Mouse (Mus musculus) liver, embryonic 12.5 days (tissue): Measurements from ENCODE around the gene Rpp25. TPM values are rescaled to one million over a fixed set of nuclear protein-coding genes. Genes with fewer than 3 reads are reported as not detected.

ENCODE experiments used
- ATAC-seq: fragments of 200-750 bp; cut with Nextera tagmentation; 2 replicates; pipeline ENCODE4 v1.8.0; 2017; ENCODE audit warnings: moderate number of reproducible peaks, mild to moderate bottlenecking, moderate library complexity
- H3K27ac ChIP-seq: fragments of 300-500 bp; sonication (generic); 2 replicates; pipeline ENCODE4 v1.5.1; 2016; ENCODE audit warnings: mild to moderate bottlenecking
- H3K27me3 ChIP-seq: fragments of 300-500 bp; sonication (generic); replicated peaks from 2 replicates; pipeline ENCODE4 v1.6.1; 2016; ENCODE audit warnings: mild to moderate bottlenecking, moderate library complexity
- H3K36me3 ChIP-seq: fragments of 300-500 bp; sonication (generic); 2 replicates; pipeline ENCODE4 v1.6.1; 2016; ENCODE audit warnings: mild to moderate bottlenecking, moderate library complexity
- H3K4me1 ChIP-seq: fragments of 300-500 bp; sonication (generic); 2 replicates; pipeline ENCODE4 v1.6.1; 2016
- H3K4me2 ChIP-seq: fragments of 300-500 bp; sonication (generic); 2 replicates; pipeline ENCODE4 v1.6.1; 2016; ENCODE audit warnings: mild to moderate bottlenecking, moderate library complexity
- H3K4me3 ChIP-seq: fragments of 300-500 bp; sonication (generic); 2 replicates; pipeline ENCODE4 v1.5.1; 2016; ENCODE audit warnings: mild to moderate bottlenecking, moderate library complexity
- H3K9ac ChIP-seq: fragments of 300-500 bp; sonication (generic); 2 replicates; pipeline ENCODE4 v1.6.1; 2016; ENCODE audit warnings: mild to moderate bottlenecking, moderate library complexity
- H3K9me3 ChIP-seq: fragments of 300-500 bp; sonication (generic); replicated peaks from 2 replicates; pipeline ENCODE4 v1.6.1; 2016; ENCODE audit warnings: mild to moderate bottlenecking, moderate library complexity
- WGBS: fragments of 180-500 bp; shearing (Covaris S2); methylation state at CpG from one replicate; pipeline ENCODE4 v1.1.7; 2016; ENCODE audit not compliant: insufficient replicate concordance; 5-methylcytosine and 5-hydroxymethylcytosine counted together
- polyA plus RNA-seq: library from polyadenylated mRNA; unstranded; fragments of >200 nt; fragmentation: Nextera tagmentation; extraction: Ambion mirVana; gene quantifications from 2 replicates; pipeline ENCODE4 v1.2.1, GENCODE M21; 2016

The Rpp25 gene
- polyA plus RNA-seq, result 1.0 and 1.5 TPM in 2 replicates

GRCm38 (mm10) chr9:57503622-57504380 lies at the start of gene Rpp25:
Gene Rpp25 (plus strand): TSS chr9:57504026.
- H3K9ac ChIP-seq, result no peak within 1 kb of the TSS; the same call in 1 of the 2 replicates
- peaks cover 48% of the 10 kb centered on the region for H3K4me1 ChIP-seq
- no peak for ATAC-seq

GRCm38 (mm10) chr9:57459707-57460106 lies 44.1 kb upstream of the Rpp25 start:
- Histone ChIP-seq H3K9ac (no peak overlapping the region), H3K4me3 (no peak overlapping the region), H3K4me1 (no peaks in the 10 kb centered on the region), H3K27ac (no peak overlapping the region), H3K4me2 (no peak overlapping the region), H3K36me3 (no peaks in the 10 kb centered on the region), H3K9me3 (no peaks in the 10 kb centered on the region), H3K27me3 (no peaks in the 10 kb centered on the region)
- ATAC-seq, result no peak
- WGBS, result 79% methylated on average over 2 of the region's 2 CpGs

More at GRCm38 (mm10) chr9:57503622-57504380, at the start of gene Rpp25:
- Histone ChIP-seq H3K4me2 (peak within 1 kb of the TSS; percentile 68), H3K9me3 (no peaks in the 10 kb centered on the region), H3K27ac (no peak within 1 kb of the TSS), H3K27me3 (peaks cover 86% of the 10 kb centered on the region), H3K36me3 (no peaks in the 10 kb centered on the region), H3K4me3 (peak within 1 kb of the TSS; percentile 40)
- WGBS, result under 1% methylated on average over 46 of the region's 46 CpGs

- ATAC-seq, result no peak
- Histone ChIP-seq H3K36me3 (no peaks in the 10 kb centered on the region), H3K4me2 (no peak overlapping the region), H3K9ac (no peak overlapping the region), H3K27ac (no peak overlapping the region), H3K4me1 (peaks cover 29% of the 10 kb centered on the region), H3K27me3 (peaks cover 23% of the 10 kb centered on the region), H3K9me3 (no peaks in the 10 kb centered on the region), H3K4me3 (no peak overlapping the region)
- 66% methylated on average over 6 of the region's 6 CpGs for WGBS
Measured at GRCm38 (mm10) chr9:57462866-57463265, 41.0 kb upstream of the Rpp25 start.

GRCm38 (mm10) chr9:57466101-57466500 lies 37.7 kb upstream of the Rpp25 start:
- no peak overlapping the region; the same call in 1 of the 2 replicates for H3K27ac ChIP-seq
- H3K4me3 ChIP-seq, result no peak overlapping the region
- peak overlapping the region; percentile 72; the same call in 1 of the 2 replicates for H3K4me2 ChIP-seq
- WGBS, result 4% methylated on average over 3 of the region's 3 CpGs
- H3K4me1 ChIP-seq, result peaks cover 31% of the 10 kb centered on the region
- peaks cover 33% of the 10 kb centered on the region for H3K27me3 ChIP-seq
- no peaks in the 10 kb centered on the region for H3K36me3 ChIP-seq
- no peak for ATAC-seq
- no peaks in the 10 kb centered on the region for H3K9me3 ChIP-seq
- no peak overlapping the region for H3K9ac ChIP-seq

GRCm38 (mm10) chr9:57467271-57467771 lies 36.5 kb upstream of the Rpp25 start:
- Histone ChIP-seq H3K9me3 (no peaks in the 10 kb centered on the region), H3K36me3 (no peaks in the 10 kb centered on the region), H3K27ac (no peak overlapping the region), H3K9ac (peak overlapping the region; percentile 53), H3K4me3 (peak overlapping the region; percentile 59), H3K27me3 (peaks cover 33% of the 10 kb centered on the region), H3K4me1 (peaks cover 31% of the 10 kb centered on the region), H3K4me2 (peak overlapping the region; percentile 72)
- ATAC-seq, result peak; percentile 38
- WGBS, result 7% methylated on average over 18 of the region's 18 CpGs

GRCm38 (mm10) chr9:57467896-57468549 lies 35.8 kb upstream of the Rpp25 start, which contains the start of gene Scamp5:
Gene Scamp5 (minus strand): TSS chr9:57468060.
- Histone ChIP-seq H3K4me2 (peak within 1 kb of the TSS; percentile 72), H3K9ac (peak within 1 kb of the TSS; percentile 53), H3K27ac (no peak within 1 kb of the TSS), H3K4me3 (peak within 1 kb of the TSS; percentile 59), H3K4me1 (peaks cover 31% of the 10 kb centered on the region), H3K27me3 (peaks cover 33% of the 10 kb centered on the region), H3K9me3 (no peaks in the 10 kb centered on the region), H3K36me3 (no peaks in the 10 kb centered on the region)
- ATAC-seq, result peak; percentile 69
- WGBS, result 2% methylated on average over 48 of the region's 48 CpGs

- H3K9ac ChIP-seq, result no peak overlapping the region
- peaks cover 31% of the 10 kb centered on the region for H3K4me1 ChIP-seq
- H3K9me3 ChIP-seq, result no peaks in the 10 kb centered on the region
- no peak for ATAC-seq
- H3K27me3 ChIP-seq, result peaks cover 33% of the 10 kb centered on the region
- no peak overlapping the region for H3K4me2 ChIP-seq
- H3K36me3 ChIP-seq, result no peaks in the 10 kb centered on the region
- H3K27ac ChIP-seq, result no peak overlapping the region
- 55% methylated on average over 4 of the region's 4 CpGs for WGBS
- H3K4me3 ChIP-seq, result no peak overlapping the region
Measured at GRCm38 (mm10) chr9:57468914-57469313, 34.9 kb upstream of the Rpp25 start.

GRCm38 (mm10) chr9:57485774-57486173 lies 18.1 kb upstream of the Rpp25 start:
- no peak for ATAC-seq
- WGBS, result 14% methylated on average over 7 of the region's 7 CpGs
- Histone ChIP-seq H3K36me3 (no peaks in the 10 kb centered on the region), H3K4me1 (no peaks in the 10 kb centered on the region), H3K4me3 (no peak overlapping the region), H3K9me3 (no peaks in the 10 kb centered on the region), H3K27ac (no peak overlapping the region), H3K4me2 (no peak overlapping the region), H3K27me3 (peaks cover 32% of the 10 kb centered on the region), H3K9ac (no peak overlapping the region)

GRCm38 (mm10) chr9:57487807-57488206 lies 16.0 kb upstream of the Rpp25 start:
- no peak for ATAC-seq
- WGBS, result 58% methylated on average over 7 of the region's 7 CpGs
- H3K27ac ChIP-seq, result no peak overlapping the region

GRCm38 (mm10) chr9:57493532-57493931 lies 10.3 kb upstream of the Rpp25 start:
- H3K27me3 ChIP-seq, result peaks cover 34% of the 10 kb centered on the region
- H3K27ac ChIP-seq, result no peak overlapping the region
- no peaks in the 10 kb centered on the region for H3K9me3 ChIP-seq
- no peak overlapping the region for H3K4me3 ChIP-seq
- no peak overlapping the region for H3K4me2 ChIP-seq
- H3K4me1 ChIP-seq, result no peaks in the 10 kb centered on the region
- no peak for ATAC-seq
- 71% methylated on average over 2 of the region's 2 CpGs for WGBS
- H3K9ac ChIP-seq, result no peak overlapping the region
- no peaks in the 10 kb centered on the region for H3K36me3 ChIP-seq

More at GRCm38 (mm10) chr9:57487807-57488206, 16.0 kb upstream of the Rpp25 start:
- Histone ChIP-seq H3K4me1 (no peaks in the 10 kb centered on the region), H3K4me3 (no peak overlapping the region), H3K36me3 (no peaks in the 10 kb centered on the region), H3K9me3 (no peaks in the 10 kb centered on the region), H3K27me3 (peaks cover 31% of the 10 kb centered on the region), H3K4me2 (no peak overlapping the region), H3K9ac (no peak overlapping the region)

GRCm38 (mm10) chr9:57494970-57495369 lies 8.9 kb upstream of the Rpp25 start:
- Histone ChIP-seq H3K27me3 (peaks cover 49% of the 10 kb centered on the region), H3K36me3 (no peaks in the 10 kb centered on the region), H3K9ac (no peak overlapping the region), H3K27ac (no peak overlapping the region), H3K4me2 (no peak overlapping the region), H3K9me3 (no peaks in the 10 kb centered on the region), H3K4me3 (no peak overlapping the region), H3K4me1 (no peaks in the 10 kb centered on the region)
- ATAC-seq, result no peak

GRCm38 (mm10) chr9:57497236-57497635 lies 6.6 kb upstream of the Rpp25 start:
- H3K9ac ChIP-seq, result no peak overlapping the region
- H3K4me1 ChIP-seq, result peaks cover 6% of the 10 kb centered on the region; the same call in 1 of the 2 replicates
- no peaks in the 10 kb centered on the region for H3K9me3 ChIP-seq
- no peak overlapping the region for H3K4me2 ChIP-seq
- WGBS, result 61% methylated on average over 5 of the region's 5 CpGs
- no peaks in the 10 kb centered on the region for H3K36me3 ChIP-seq
- no peak overlapping the region for H3K4me3 ChIP-seq
- peaks cover 71% of the 10 kb centered on the region for H3K27me3 ChIP-seq
- ATAC-seq, result no peak
- no peak overlapping the region for H3K27ac ChIP-seq
